Mouse (Mus musculus): ENCODE results near the gene Rars2. TPM values are rescaled to one million over a fixed set of nuclear protein-coding genes. Genes with fewer than 3 reads are reported as not detected.
"Not testable (repeated sequence)": the region's sequence is repeated elsewhere in the genome, so short reads cannot be mapped to it uniquely, and the experiment has no call there.

Gene Rars2
- total RNA-seq (2014; rRNA removed; ENCODE audit: low replicate concordance) (19.4 and 93.2 TPM in 2 replicates), polyA plus RNA-seq (2015; fragmentation: Nextera tagmentation; extraction: Ambion mirVana) (49.7 and 51.2 TPM in 2 replicates)

DNA sequence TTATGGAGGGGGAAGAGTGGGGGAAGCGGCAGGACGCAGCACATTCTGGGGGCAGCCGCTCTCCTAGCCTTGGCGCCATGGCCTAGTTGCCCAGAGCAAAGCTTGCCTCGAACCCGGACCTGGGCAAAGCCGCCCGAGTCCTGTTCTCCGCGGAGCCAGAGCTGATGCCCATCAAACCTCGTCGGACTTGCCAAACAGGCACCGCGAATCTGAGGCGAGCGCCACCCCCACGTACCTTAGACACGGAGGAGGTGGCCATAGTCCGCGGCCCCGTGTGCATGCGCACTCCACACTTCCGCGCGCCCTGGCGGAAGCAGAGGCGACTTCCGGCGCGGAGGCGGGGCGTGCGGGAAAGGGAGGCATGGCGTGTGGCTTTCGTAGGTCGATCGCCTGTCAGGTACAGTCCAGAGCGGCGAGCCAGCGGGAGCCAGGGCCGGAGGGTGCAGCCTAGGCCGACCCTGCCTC is at the start of gene Rars2, which contains the start of gene Orc3:
TSS of gene Rars2 (plus strand) at position 328 of the 465 bp plus-strand sequence.
TSS of gene Orc3 (minus strand) at position 315 of the 465 bp plus-strand sequence.
- WGBS = under 1% methylated on average over 42 of the region's 42 CpGs
- no peaks in the 10 kb centered on the region for H3K27me3 ChIP-seq (ENCODE audit: control insufficient read depth, insufficient read depth, low read length)
- peak within 1 kb of the TSS; percentile 81 for H3K9ac ChIP-seq (replicated peaks; ENCODE audit: low read depth, low read length)
- peak; percentile 19; the same call in 1 of the 2 replicates for TF ChIP-seq CTCF (IDR thresholded peaks at IDR 0.05; ENCODE audit: low read depth)
- no peak for TF ChIP-seq EP300 (IDR thresholded peaks at IDR 0.05; ENCODE audit: low read depth)
- H3K9me3 ChIP-seq (replicated peaks; ENCODE audit: control insufficient read depth, low read length) = no peaks in the 10 kb centered on the region
- H3K27ac ChIP-seq (ENCODE audit: low read depth) = peak within 1 kb of the TSS; percentile 81
- H3K36me3 ChIP-seq (replicated peaks; ENCODE audit: control insufficient read depth, insufficient read depth, low read length) = peaks cover 3% of the 10 kb centered on the region; the same call in 1 of the 2 replicates
- H3K4me1 ChIP-seq (ENCODE audit: control insufficient read depth, insufficient read depth) = peaks cover 22% of the 10 kb centered on the region
- peak within 1 kb of the TSS; percentile 82 for H3K4me3 ChIP-seq (ENCODE audit: low read depth, low read length)
- DNase-seq (ENCODE audit: low spot score) = peak; percentile 89
- peak; percentile 99 for ATAC-seq (ENCODE audit: insufficient read depth, low read depth)
- H3K4me2 ChIP-seq (ENCODE audit: low read depth, low read length) = peak within 1 kb of the TSS; percentile 72

DNA sequence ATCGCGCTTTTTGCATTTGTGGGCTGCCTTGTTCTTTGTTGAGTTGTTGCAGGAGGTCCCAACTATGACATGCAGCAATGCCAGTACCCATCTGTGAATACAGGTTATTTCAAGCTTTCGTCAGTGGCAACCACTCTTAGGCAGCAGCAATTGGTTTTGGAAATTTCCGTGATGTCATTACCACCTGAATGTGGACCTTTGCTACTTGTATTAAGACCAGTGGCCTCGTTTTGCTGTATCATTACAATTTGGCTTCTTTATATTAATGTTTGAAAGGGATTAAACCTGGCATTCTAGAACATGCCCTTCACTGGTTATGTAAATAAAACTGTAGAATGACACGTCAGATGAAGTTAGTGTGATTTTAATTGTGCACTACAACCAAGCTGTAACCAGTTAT is 48.5 kb upstream of the Rars2 start:
- WGBS = 74% methylated on average over 6 of the region's 6 CpGs
- Histone ChIP-seq H3K4me2 (ENCODE audit: low read depth, low read length) (no peak overlapping the region), H3K4me1 (ENCODE audit: control insufficient read depth, insufficient read depth) (no peaks in the 10 kb centered on the region), H3K9ac (replicated peaks; ENCODE audit: low read depth, low read length) (no peak overlapping the region), H3K27ac (ENCODE audit: low read depth) (peak overlapping the region; percentile 7; the same call in 1 of the 2 replicates), H3K9me3 (replicated peaks; ENCODE audit: control insufficient read depth, low read length) (no peaks in the 10 kb centered on the region), H3K36me3 (replicated peaks; ENCODE audit: control insufficient read depth, insufficient read depth, low read length) (peaks cover 61% of the 10 kb centered on the region), H3K27me3 (ENCODE audit: control insufficient read depth, insufficient read depth, low read length) (no peaks in the 10 kb centered on the region), H3K4me3 (ENCODE audit: low read depth, low read length) (no peak overlapping the region)
- DNase-seq (ENCODE audit: low spot score) = no peak
- ATAC-seq (ENCODE audit: insufficient read depth, low read depth) = no peak
- TF ChIP-seq EP300 (IDR thresholded peaks at IDR 0.05; ENCODE audit: low read depth) = no peak
- TF ChIP-seq CTCF (IDR thresholded peaks at IDR 0.05; ENCODE audit: low read depth) = no peak

DNA sequence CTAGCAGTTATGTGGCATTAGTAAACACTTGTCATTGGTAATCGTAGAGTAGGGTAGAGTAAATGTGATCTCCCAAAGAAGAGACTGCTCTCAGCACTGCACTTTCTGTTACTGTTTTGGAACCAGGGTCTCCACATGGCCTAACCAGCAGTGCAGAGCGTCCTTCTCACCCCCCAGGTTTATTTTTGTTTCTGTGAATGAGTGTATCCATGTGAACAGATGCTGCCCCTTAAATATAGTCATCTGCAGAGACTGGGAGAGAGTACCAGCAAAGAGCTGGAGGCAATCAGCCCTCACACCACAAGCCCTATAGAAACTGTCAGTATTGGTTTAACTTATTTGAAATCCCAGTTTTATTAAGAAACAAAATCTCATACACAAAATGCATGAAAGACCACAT is 41.9 kb upstream of the Rars2 start:
- ATAC-seq (ENCODE audit: insufficient read depth, low read depth) (no peak), DNase-seq (ENCODE audit: low spot score) (no peak)
- Histone ChIP-seq H3K36me3 (replicated peaks; ENCODE audit: control insufficient read depth, insufficient read depth, low read length) (peaks cover 88% of the 10 kb centered on the region), H3K4me1 (ENCODE audit: control insufficient read depth, insufficient read depth) (no peaks in the 10 kb centered on the region), H3K4me2 (ENCODE audit: low read depth, low read length) (no peak overlapping the region), H3K27ac (ENCODE audit: low read depth) (no peak overlapping the region), H3K9me3 (replicated peaks; ENCODE audit: control insufficient read depth, low read length) (no peaks in the 10 kb centered on the region), H3K4me3 (ENCODE audit: low read depth, low read length) (no peak overlapping the region), H3K9ac (replicated peaks; ENCODE audit: low read depth, low read length) (no peak overlapping the region), H3K27me3 (ENCODE audit: control insufficient read depth, insufficient read depth, low read length) (no peaks in the 10 kb centered on the region)
- WGBS = 59% methylated on average over 2 of the region's 2 CpGs
- TF ChIP-seq CTCF (IDR thresholded peaks at IDR 0.05; ENCODE audit: low read depth) (no peak), EP300 (IDR thresholded peaks at IDR 0.05; ENCODE audit: low read depth) (no peak)

DNA sequence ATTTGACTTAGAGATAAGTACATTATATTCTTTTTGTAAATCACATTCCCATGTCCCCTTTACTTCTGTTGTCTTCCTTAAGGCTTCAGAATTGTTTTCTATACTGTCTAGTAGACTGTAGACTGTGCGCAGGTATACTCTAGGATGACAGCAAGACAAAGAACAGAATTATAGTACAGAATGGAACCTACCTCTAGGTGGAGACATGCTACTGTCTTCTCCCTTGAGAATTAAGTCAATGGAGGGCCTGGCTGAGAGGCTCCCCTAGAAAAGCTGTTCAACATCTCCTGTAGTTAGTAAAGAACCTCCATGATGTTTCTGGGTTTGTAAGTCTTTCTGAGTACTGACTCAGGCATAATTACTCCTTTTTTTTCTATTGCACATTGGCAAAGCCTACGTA is 37.7 kb upstream of the Rars2 start:
- no peak overlapping the region for H3K27ac ChIP-seq (ENCODE audit: low read depth)
- DNase-seq (ENCODE audit: low spot score) (no peak), ATAC-seq (ENCODE audit: insufficient read depth, low read depth) (no peak)
- 95% methylated on average over 2 of the region's 2 CpGs for WGBS
- no peak overlapping the region for H3K4me3 ChIP-seq (ENCODE audit: low read depth, low read length)
- no peak overlapping the region for H3K4me2 ChIP-seq (ENCODE audit: low read depth, low read length)
- no peaks in the 10 kb centered on the region for H3K9me3 ChIP-seq (replicated peaks; ENCODE audit: control insufficient read depth, low read length)
- peak; percentile 44 for TF ChIP-seq CTCF (IDR thresholded peaks at IDR 0.05; ENCODE audit: low read depth)
- TF ChIP-seq EP300 (IDR thresholded peaks at IDR 0.05; ENCODE audit: low read depth) = no peak
- 0 out of 2 replicates have a peak, but pooled peaks cover 2% of the 10 kb centered on the region for H3K4me1 ChIP-seq (ENCODE audit: control insufficient read depth, insufficient read depth)
- peaks cover 89% of the 10 kb centered on the region for H3K36me3 ChIP-seq (replicated peaks; ENCODE audit: control insufficient read depth, insufficient read depth, low read length)
- no peak overlapping the region for H3K9ac ChIP-seq (replicated peaks; ENCODE audit: low read depth, low read length)
- no peaks in the 10 kb centered on the region for H3K27me3 ChIP-seq (ENCODE audit: control insufficient read depth, insufficient read depth, low read length)

DNA sequence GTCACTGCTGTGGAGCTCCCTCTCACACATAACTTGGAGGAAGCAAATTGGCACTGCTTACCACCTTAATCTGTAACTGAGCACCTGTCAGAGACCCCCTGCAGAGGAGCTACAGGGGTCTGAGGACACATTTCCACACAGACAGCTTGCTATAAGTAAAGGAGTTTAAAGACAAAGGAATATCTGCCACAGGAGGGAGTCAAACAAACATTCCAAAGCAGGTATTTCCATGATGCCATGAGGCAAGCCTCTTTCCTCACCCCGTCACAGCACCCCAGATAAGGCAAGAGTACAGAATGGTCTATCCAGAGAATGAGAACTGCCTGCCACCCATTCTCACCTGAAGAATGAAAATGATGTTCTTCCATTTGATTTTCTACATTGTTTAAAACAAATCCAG is 35.5 kb upstream of the Rars2 start:
- peak; percentile 38 for DNase-seq (ENCODE audit: low spot score)
- TF ChIP-seq CTCF (IDR thresholded peaks at IDR 0.05; ENCODE audit: low read depth) = no peak
- TF ChIP-seq EP300 (IDR thresholded peaks at IDR 0.05; ENCODE audit: low read depth) = no peak
- no peak overlapping the region for H3K4me3 ChIP-seq (ENCODE audit: low read depth, low read length)
- no peak overlapping the region for H3K9ac ChIP-seq (replicated peaks; ENCODE audit: low read depth, low read length)
- H3K4me1 ChIP-seq (ENCODE audit: control insufficient read depth, insufficient read depth) = peaks cover 8% of the 10 kb centered on the region; the same call in 1 of the 2 replicates
- peak; percentile 66; the same call in 1 of the 2 replicates for ATAC-seq (ENCODE audit: insufficient read depth, low read depth)
- 30% methylated on average over 1 of the region's 1 CpGs for WGBS
- H3K27me3 ChIP-seq (ENCODE audit: control insufficient read depth, insufficient read depth, low read length) = no peaks in the 10 kb centered on the region
- H3K36me3 ChIP-seq (replicated peaks; ENCODE audit: control insufficient read depth, insufficient read depth, low read length) = peaks cover 86% of the 10 kb centered on the region
- peak overlapping the region; percentile 72 for H3K27ac ChIP-seq (ENCODE audit: low read depth)
- no peak overlapping the region for H3K4me2 ChIP-seq (ENCODE audit: low read depth, low read length)
- H3K9me3 ChIP-seq (replicated peaks; ENCODE audit: control insufficient read depth, low read length) = no peaks in the 10 kb centered on the region

DNA sequence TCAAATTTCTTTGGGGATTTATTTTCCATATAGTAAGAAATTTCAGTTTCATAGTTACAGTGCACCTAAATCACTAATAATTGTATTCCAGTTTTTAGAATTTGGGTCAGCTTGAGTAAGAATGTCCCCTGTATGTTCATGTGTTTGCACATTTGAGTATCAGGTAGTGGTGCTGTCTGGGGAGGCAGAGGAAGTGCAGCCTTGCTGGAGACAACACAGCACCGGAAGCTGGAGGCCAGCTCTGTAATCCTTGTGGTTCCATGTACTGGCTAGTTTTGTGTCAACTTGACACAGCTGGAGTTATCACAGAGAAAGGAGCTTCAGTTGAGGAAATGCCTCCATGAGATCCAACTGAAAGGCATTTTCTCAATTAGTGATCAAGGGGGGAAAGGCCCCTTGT is 33.3 kb upstream of the Rars2 start:
- not testable (repeated sequence) for H3K9ac ChIP-seq (replicated peaks; ENCODE audit: low read depth, low read length); H3K4me2 ChIP-seq (ENCODE audit: low read depth, low read length); H3K27me3 ChIP-seq (ENCODE audit: control insufficient read depth, insufficient read depth, low read length); H3K4me3 ChIP-seq (ENCODE audit: low read depth, low read length); ATAC-seq (ENCODE audit: insufficient read depth, low read depth); H3K9me3 ChIP-seq (replicated peaks; ENCODE audit: control insufficient read depth, low read length); DNase-seq (ENCODE audit: low spot score); H3K27ac ChIP-seq (ENCODE audit: low read depth)
- WGBS = 58% methylated on average over 1 of the region's 1 CpGs
- H3K36me3 ChIP-seq (replicated peaks; ENCODE audit: control insufficient read depth, insufficient read depth, low read length) = peaks cover 69% of the 10 kb centered on the region
- H3K4me1 ChIP-seq (ENCODE audit: control insufficient read depth, insufficient read depth) = peaks cover 19% of the 10 kb centered on the region; the same call in 1 of the 2 replicates
